Mouse (Mus musculus): Measurements from ENCODE around the gene Ssr1. TPM values are rescaled to one million over a fixed set of nuclear protein-coding genes. Genes with fewer than 3 reads are reported as not detected.

Ssr1 gene
- 10 to 100 TPM; 80.0 to 81.9 TPM for total RNA-seq (2021)

DNA sequence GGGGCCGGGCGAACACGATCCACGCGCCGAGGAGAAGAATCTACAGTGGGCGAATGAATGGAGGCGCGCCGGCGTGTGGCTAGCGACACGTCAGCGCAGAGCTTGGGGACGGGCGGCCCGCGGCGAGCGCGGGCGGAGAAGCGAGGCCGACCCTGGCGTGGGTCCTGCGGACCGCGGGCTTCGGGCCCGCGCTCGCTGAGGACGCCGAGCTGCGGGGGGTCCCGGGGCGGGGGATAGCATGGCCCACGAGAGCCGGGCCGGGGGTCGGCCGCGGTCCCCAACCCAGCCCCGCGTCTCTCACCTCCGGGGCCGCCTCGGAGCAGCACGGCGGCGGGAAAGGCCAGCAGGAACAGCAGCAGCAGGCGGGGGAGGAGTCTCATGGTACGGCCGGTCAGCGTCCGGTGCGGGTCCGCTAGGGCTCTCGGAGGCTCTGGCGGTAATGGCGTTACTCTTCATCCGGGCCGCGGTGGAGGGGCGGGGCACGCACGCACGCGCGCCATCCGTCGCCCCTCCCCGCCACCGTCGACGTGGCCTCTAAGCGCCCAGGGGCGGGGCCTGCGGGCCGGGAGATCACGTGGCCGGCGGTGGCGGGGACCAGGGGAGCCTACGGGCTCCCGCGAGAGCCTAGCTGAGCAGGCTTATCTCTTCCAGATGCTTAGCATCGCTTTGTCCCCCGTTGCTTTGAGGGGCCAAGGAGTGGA is at the start of gene Ssr1:
Gene Ssr1 (minus strand): TSS at position 514 of the 701 bp plus-strand sequence.
- peak; percentile 90 for DNase-seq (ENCODE audit: extremely low spot score in 1 of 2, low spot score in 1 of 2)

DNA sequence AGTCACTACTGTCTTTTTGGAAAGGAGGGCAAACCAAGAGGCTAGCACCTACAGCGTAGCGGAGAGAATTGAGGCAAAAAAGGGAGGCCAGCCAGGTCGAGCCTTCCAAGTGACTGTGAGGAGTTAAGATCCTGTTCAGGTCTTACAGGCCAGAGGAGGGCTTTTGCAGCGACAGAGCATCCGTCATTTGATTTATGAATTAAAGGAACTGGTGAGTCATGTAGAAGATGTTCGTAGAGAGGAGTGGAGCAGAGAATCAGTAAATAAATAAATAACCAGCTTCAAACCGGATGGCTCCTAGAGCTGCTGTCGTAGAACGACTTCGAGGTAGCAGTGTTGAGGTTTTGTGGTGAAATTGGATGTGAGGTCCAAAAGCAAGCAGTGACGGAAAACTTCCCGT is 43.8 kb upstream of the Ssr1 start:
- no peak for DNase-seq (ENCODE audit: extremely low spot score in 1 of 2, low spot score in 1 of 2)

DNA sequence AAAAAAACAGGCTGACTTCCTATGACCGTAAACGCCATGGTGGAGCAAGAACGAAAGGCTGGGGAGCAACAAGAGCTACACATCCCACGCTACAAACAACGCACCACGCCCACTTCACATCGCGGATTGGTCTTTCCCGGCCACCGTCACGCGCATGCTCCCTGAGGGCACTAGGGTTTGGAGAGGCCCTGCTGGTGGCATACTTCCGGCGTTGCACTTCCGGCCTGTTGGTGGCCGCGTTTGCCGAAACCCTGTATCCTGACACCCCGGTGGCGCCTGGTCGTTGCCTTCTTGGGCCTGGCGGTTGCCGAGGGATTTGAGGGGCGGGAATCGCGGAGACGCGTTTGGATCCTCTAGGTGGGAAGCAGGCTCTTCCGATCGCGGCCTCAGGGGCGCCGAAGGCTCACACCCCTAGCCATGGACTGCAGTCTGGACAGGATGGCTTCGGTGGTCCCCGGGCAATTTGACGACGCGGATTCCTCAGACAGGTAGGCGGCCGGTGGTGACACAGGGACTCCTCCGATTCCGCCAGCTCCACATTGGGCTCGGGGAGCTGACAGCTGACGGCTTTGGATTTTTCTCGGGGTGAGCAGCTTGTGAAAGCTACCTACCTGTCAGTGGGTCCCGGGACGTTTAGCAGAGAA is 43.1 kb upstream of the Ssr1 start, which contains the start of gene Cage1:
Gene Cage1 (minus strand): TSS at position 26 of the 644 bp plus-strand sequence.
- peak; percentile 93 to 98 for DNase-seq (ENCODE audit: extremely low spot score in 1 of 2, low spot score in 1 of 2)

DNA sequence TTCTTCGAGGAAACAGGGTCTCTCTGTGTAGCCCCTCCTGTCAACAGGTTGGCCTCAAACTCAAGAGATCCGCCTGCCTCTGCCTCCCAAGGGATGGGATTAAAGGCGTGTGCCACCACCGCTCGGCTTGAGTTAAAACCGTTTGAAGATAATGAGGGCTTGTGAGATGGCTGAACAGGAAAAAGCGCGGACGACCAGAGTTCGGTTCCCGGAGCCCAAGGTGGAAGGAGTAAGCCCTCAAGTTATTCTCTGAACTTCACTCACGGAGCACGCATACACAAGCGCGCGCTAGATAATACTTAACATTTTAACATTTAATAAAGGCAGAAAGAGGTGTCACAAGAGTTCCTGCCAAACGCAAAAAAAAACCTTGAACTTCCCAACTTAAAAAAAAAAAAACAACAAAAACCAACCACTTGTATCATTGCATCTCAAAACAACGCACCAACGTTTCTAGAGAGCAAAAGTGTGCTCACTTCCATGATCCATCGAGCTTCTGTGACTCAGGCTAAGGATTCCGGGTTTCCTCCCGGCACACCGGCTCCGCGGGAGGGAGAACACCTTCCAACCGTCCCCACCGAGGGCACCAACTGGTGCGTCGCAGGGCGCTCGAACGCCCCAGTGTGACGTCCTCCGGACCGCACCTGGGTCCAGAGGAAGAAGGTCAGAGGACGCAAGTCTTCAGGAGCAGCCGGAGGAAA is 42.5 kb upstream of the Ssr1 start, which contains the start of gene Riok1:
Gene Riok1 (plus strand): TSS at position 653 of the 701 bp plus-strand sequence.
- no peak for DNase-seq (ENCODE audit: extremely low spot score in 1 of 2, low spot score in 1 of 2)

GRCm38 (mm10) chr13:38028407-38028806 is 34.4 kb upstream of the Ssr1 start:
- DNase-seq (ENCODE audit: extremely low spot score in 1 of 2, low spot score in 1 of 2), result no peak

DNA sequence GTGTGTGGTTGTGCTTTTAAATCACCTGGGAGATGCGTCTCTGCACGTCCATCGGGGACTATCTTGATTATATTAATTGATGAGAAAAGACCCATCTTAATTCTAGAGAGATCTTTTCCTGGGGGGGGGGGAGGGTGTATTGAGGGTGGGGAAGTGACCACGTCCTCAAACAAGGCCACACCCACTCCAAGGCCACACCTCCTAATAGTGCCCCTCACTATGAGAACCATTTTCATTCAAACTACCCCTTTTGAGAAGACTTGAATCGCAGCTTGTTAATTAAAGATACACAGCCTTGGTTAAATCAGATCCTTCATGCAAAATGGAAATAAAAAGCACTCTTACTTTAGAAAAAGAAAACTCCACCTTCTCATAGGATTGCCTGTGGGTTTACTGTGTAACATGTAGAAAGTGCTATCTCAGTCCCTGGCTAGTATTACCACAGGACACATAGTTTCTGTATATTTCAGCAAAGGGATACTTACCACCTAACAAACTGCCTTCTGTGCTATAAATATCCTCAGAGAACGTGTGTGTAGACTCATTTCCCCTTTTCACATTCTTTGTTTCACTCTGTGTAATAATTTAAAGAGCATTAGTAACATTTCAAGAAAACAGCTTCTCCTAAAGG is 33.7 kb upstream of the Ssr1 start:
- DNase-seq (ENCODE audit: extremely low spot score in 1 of 2, low spot score in 1 of 2), result no peak

GRCm38 (mm10) chr13:38025874-38026273 is 31.9 kb upstream of the Ssr1 start:
- DNase-seq (ENCODE audit: extremely low spot score in 1 of 2, low spot score in 1 of 2), result no peak

- no peak for DNase-seq (ENCODE audit: extremely low spot score in 1 of 2, low spot score in 1 of 2)
These were observed 24.8 kb upstream of the Ssr1 start for GRCm38 (mm10) chr13:38018791-38019190.

DNA sequence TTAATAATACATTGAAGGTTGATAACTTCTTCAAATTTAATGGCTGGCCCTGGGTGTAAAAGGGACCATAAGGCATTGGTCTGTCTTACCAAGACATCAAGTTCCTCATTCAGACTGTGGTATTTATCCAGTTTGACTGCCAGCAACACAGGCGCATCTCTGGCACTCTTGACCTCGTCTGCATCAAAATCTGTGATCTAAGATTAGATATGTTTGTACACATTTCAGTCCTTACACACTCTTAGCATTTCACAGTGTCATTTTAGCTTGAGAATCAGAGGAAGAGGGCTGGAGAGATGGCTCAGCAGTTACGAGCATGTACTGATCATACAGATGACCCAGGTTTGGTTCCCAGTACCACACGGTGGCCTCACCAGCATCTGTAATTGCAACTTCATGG is 21.6 kb upstream of the Ssr1 start:
- no peak for DNase-seq (ENCODE audit: extremely low spot score in 1 of 2, low spot score in 1 of 2)

GRCm38 (mm10) chr13:38012436-38012835 is 18.4 kb upstream of the Ssr1 start:
- no peak for DNase-seq (ENCODE audit: extremely low spot score in 1 of 2, low spot score in 1 of 2)

- DNase-seq (ENCODE audit: extremely low spot score in 1 of 2, low spot score in 1 of 2), result no peak
These were observed 16.5 kb upstream of the Ssr1 start for GRCm38 (mm10) chr13:38010444-38010910.

- DNase-seq (ENCODE audit: extremely low spot score in 1 of 2, low spot score in 1 of 2), result no peak
These were observed 15.8 kb upstream of the Ssr1 start for GRCm38 (mm10) chr13:38009721-38010408.

DNA sequence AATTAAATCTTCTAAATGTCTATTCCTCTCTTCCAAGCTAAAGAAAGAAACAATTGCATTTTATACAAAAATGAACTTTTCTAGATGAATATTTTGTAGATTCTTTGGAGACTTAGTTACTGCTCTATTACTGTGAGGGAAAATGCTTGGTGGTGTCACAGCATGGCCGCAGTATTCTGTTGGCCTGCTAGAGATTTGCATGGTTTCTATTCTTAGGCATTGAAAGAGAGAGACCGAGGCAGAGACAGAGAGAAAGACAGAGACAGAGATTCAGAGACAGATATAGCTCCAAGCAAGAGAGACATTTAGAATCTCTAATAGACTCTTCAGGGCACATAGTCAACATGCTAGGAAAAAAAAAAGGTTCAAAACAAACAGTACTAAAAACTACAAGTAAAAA is 14.0 kb upstream of the Ssr1 start:
- no peak for DNase-seq (ENCODE audit: extremely low spot score in 1 of 2, low spot score in 1 of 2)

DNA sequence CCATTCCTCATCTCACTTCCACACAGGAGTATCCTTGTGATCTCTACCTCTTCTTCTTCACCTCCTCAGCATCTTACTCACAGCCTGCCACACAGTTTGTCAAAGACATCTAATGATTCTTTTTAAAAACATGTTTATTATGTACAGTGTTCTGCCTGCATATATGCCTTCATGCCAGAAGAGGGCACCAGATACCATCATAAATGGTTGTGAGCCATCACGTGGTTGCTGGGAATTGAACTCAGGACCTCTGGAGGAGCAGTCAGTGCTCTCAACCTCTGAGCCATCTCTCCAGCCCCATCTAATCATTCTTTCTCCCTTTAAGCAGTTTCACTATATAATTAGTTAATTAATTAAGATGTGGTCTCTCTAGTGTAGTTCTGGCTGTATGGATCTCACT is 8.4 kb upstream of the Ssr1 start:
- DNase-seq (ENCODE audit: extremely low spot score in 1 of 2, low spot score in 1 of 2), result no peak

GRCm38 (mm10) chr13:37999713-38000112 is 5.7 kb upstream of the Ssr1 start:
- DNase-seq (ENCODE audit: extremely low spot score in 1 of 2, low spot score in 1 of 2), result no peak

DNA sequence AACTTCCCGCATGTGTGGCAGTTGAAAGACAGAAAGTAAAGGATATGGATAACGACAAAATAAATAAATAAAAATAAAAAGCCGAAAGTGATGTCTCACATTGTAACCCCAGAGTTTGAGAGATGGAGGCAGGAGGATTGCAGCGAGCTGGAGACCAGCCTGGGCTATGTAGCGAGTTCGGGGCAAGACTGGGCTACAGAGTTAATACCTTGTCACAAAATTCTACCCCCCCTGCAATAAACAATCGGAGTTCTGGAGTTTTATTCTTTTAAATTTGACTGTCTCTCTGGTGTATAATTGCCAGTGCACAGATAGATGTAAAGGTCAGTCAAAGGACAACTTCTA is 360 bp upstream of the Ssr1 start:
- DNase-seq (ENCODE audit: extremely low spot score in 1 of 2, low spot score in 1 of 2), result no peak

GRCm38 (mm10) chr13:37993376-37993703 is 677 bp downstream of the Ssr1 start:
- no peak for DNase-seq (ENCODE audit: extremely low spot score in 1 of 2, low spot score in 1 of 2)

DNA sequence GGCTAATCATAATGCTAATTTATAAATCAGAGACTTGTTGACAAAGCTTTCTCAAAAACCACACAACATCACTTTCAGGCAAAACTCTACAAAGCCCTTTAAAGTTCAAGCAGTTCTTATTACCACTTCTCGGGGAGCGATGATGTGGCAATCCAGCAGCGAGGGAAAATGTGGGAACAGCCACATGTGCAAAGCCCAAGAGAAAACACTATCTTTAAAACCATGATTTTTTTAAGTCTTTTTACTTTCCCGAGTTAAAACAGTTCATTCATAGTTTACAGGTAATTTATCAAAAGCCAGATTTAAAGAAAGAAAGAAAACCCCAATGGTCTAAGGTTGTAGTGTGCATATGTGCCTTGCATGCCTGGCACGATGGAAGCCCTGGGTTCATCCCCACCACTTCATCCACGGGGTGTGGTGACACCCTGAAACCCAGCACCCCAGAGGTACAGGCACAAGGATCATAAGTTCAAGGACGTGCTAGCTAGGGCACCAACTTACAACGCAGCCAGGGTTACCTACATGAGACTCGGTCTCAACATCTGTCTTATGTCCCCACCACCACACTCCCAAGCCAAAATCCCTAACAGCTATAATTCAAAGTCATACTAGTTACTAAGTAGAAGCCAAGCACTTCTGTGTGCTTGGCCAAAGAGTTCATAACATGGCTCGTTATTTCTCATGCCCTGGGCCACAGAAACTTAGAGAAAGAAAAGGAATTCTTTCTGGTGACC is 1.2 kb downstream of the Ssr1 start:
- no peak for DNase-seq (ENCODE audit: extremely low spot score in 1 of 2, low spot score in 1 of 2)

GRCm38 (mm10) chr13:37989701-37990100 is 4.3 kb downstream of the Ssr1 start:
- no peak for DNase-seq (ENCODE audit: extremely low spot score in 1 of 2, low spot score in 1 of 2)

DNA sequence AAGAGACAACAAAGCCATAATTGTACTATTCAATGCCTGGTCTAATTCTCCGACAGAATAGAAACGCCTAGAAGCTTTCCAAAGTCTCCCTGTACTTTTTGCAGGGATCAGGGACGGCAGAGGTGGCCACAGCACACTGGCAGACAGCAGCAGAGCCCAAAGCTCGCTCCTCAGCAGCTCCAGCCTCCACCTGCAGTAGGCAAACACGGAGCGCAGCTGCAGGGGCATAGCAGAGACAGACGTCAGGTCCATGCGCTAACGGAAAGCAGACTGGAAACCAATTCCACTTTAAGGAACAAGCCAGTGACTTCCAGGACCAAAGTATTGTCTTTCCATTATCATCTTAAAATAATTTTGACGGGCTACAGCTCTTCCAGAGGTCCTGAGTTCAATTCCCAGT is 7.9 kb downstream of the Ssr1 start:
- no peak for DNase-seq (ENCODE audit: extremely low spot score in 1 of 2, low spot score in 1 of 2)

All from layer of hippocampus, postnatal 25 days (tissue).